Mouse (Mus musculus): ENCODE measurements around the gene Klk10. TPM values are rescaled to one million over a fixed set of nuclear protein-coding genes. Genes with fewer than 3 reads are reported as not detected.

The Klk10 gene
- polyA plus RNA-seq, 1 experiment from 2014 or later: not detected

- no peak within 1 kb of the TSS for H3K4me3 ChIP-seq (ENCODE audit: inconsistent target)
- no peaks in the 10 kb centered on the region for H3K79me2 ChIP-seq (ENCODE audit: inconsistent target)
- no peak within 1 kb of the TSS for H3K27ac ChIP-seq
- WGBS (ENCODE audit: missing documents): 88% methylated on average over 9 of the region's 10 CpGs
- H3K36me3 ChIP-seq (ENCODE audit: inconsistent target): no peaks in the 10 kb centered on the region
These were observed 43.4 kb downstream of the Klk10 start, which contains the start of gene Klk6 for GRCm38 (mm10) chr7:43824199-43824598. Klk6 (plus strand) TSS chr7:43824499.

GRCm38 (mm10) chr7:43826056-43826455 lies 45.2 kb downstream of the Klk10 start:
- Histone ChIP-seq H3K27ac (no peak overlapping the region), H3K36me3 (ENCODE audit: inconsistent target) (no peaks in the 10 kb centered on the region), H3K4me3 (ENCODE audit: inconsistent target) (no peak overlapping the region), H3K79me2 (ENCODE audit: inconsistent target) (no peaks in the 10 kb centered on the region)
- 81% methylated on average over 5 of the region's 5 CpGs for WGBS (ENCODE audit: missing documents)

GRCm38 (mm10) chr7:43827706-43828105 lies 46.9 kb downstream of the Klk10 start:
- Histone ChIP-seq H3K4me3 (ENCODE audit: inconsistent target) (no peak overlapping the region), H3K27ac (no peak overlapping the region), H3K79me2 (ENCODE audit: inconsistent target) (no peaks in the 10 kb centered on the region), H3K36me3 (ENCODE audit: inconsistent target) (no peaks in the 10 kb centered on the region)
- 91% methylated on average over 4 of the region's 4 CpGs for WGBS (ENCODE audit: missing documents)

- WGBS (ENCODE audit: missing documents): 93% methylated on average over 8 of the region's 8 CpGs
- no peak overlapping the region for H3K4me3 ChIP-seq (ENCODE audit: inconsistent target)
- H3K36me3 ChIP-seq (ENCODE audit: inconsistent target): no peaks in the 10 kb centered on the region
- H3K79me2 ChIP-seq (ENCODE audit: inconsistent target): no peaks in the 10 kb centered on the region
- no peak overlapping the region for H3K27ac ChIP-seq
These were observed 48.2 kb downstream of the Klk10 start for GRCm38 (mm10) chr7:43829006-43829405.

Other genes starting within 250 kb of the Klk10 start
- gene Cd33, start 236.6 kb upstream of the Klk10 start, polyA plus RNA-seq (2018): 13.2 to 32.1 TPM (median 13.4 TPM) in 3 replicates
- 1.5 to 2.7 TPM (median 2.5 TPM) in 3 replicates for gene Zfp658, start 218.8 kb upstream of the Klk10 start, polyA plus RNA-seq (2018)
- 1.9 to 2.7 TPM (median 2.5 TPM) in 3 replicates for gene Zfp719, start 201.4 kb upstream of the Klk10 start, polyA plus RNA-seq (2018)
- gene Zfp819, start 173.9 kb upstream of the Klk10 start, polyA plus RNA-seq (2018): not detected in 3 replicates
- gene Ceacam18, start 146.3 kb upstream of the Klk10 start, polyA plus RNA-seq (2018): not detected in 3 replicates
- gene Siglece, start 120.9 kb upstream of the Klk10 start, polyA plus RNA-seq (2018): 0.73 to 2.4 TPM (median 0.83 TPM) in 3 replicates
- gene Ctu1, start 109.0 kb upstream of the Klk10 start, polyA plus RNA-seq (2018): 2.6 to 6.7 TPM (median 4.7 TPM) in 3 replicates
- gene Klk14, start 90.6 kb upstream of the Klk10 start, polyA plus RNA-seq (2018): not detected in 3 replicates
- gene Klk13, start 68.5 kb upstream of the Klk10 start, polyA plus RNA-seq (2018): not detected in 3 replicates
- gene Klk12, start 12.1 kb upstream of the Klk10 start, polyA plus RNA-seq (2018): not detected in 3 replicates
- not detected in 3 replicates for gene Klk11, start 6.4 kb upstream of the Klk10 start, polyA plus RNA-seq (2018)
- not detected in 3 replicates for gene Klk9, start 10.9 kb downstream of the Klk10 start, polyA plus RNA-seq (2018)
- gene Klk8, start 16.5 kb downstream of the Klk10 start, polyA plus RNA-seq (2018): not detected in 3 replicates
- gene Klk7, start 30.3 kb downstream of the Klk10 start, polyA plus RNA-seq (2018): not detected in 3 replicates
- gene Klk6, start 43.5 kb downstream of the Klk10 start, polyA plus RNA-seq (2018): not detected in 3 replicates
- gene Klk5, start 60.9 kb downstream of the Klk10 start, polyA plus RNA-seq (2018): not detected in 3 replicates
- gene Klk4, start 100.1 kb downstream of the Klk10 start, polyA plus RNA-seq (2018): not detected in 3 replicates
- not detected in 3 replicates for gene Klk15, start 152.7 kb downstream of the Klk10 start, polyA plus RNA-seq (2018)
- not detected in 3 replicates for gene Klk1b8, start 169.6 kb downstream of the Klk10 start, polyA plus RNA-seq (2018)
- 0.91 to 5.8 TPM (median 2.6 TPM) in 3 replicates for gene Klk1b1, start 185.7 kb downstream of the Klk10 start, polyA plus RNA-seq (2018)
- 0.40 TPM in 1 of 3 replicates, not detected in the others for gene Klk1b9, start 195.0 kb downstream of the Klk10 start, polyA plus RNA-seq (2018)
- 8.0 to 74.1 TPM (median 17.4 TPM) in 3 replicates for gene Klk1b11, start 214.8 kb downstream of the Klk10 start, polyA plus RNA-seq (2018)
- gene Klk1b26, start 231.1 kb downstream of the Klk10 start, polyA plus RNA-seq (2018): not detected in 3 replicates

Data from macrophage (primary cell).